Mouse (Mus musculus) limb, embryonic 13.5 days (tissue): ENCODE measurements around the gene Dmrtb1. TPM values are rescaled to one million over a fixed set of nuclear protein-coding genes. Genes with fewer than 3 reads are reported as not detected.

Experiments used
- ATAC-seq: fragments of 200-750 bp; cut with Nextera tagmentation; 2 replicates; pipeline ENCODE4 v1.8.0; 2017; ENCODE audit warnings: low read depth, moderate number of reproducible peaks, moderate TSS enrichment; ENCODE audit not compliant: low FRiP score
- H3K27ac ChIP-seq: fragments of 300-500 bp; sonication (generic); 2 replicates; pipeline ENCODE4 v1.5.1; 2015; ENCODE audit warnings: inconsistent platforms, mild to moderate bottlenecking, moderate library complexity
- H3K27me3 ChIP-seq: fragments of 300-500 bp; sonication (generic); 2 replicates; pipeline ENCODE4 v1.6.1; 2015; ENCODE audit warnings: mild to moderate bottlenecking, inconsistent platforms
- H3K36me3 ChIP-seq: fragments of 300-500 bp; sonication (generic); 2 replicates; pipeline ENCODE4 v1.6.1; 2015; ENCODE audit warnings: inconsistent platforms, mild to moderate bottlenecking, moderate library complexity
- H3K4me1 ChIP-seq: fragments of 300-500 bp; sonication (generic); 2 replicates; pipeline ENCODE4 v1.6.1; 2015; ENCODE audit warnings: inconsistent platforms
- H3K4me2 ChIP-seq: fragments of 300-500 bp; sonication (generic); replicated peaks from 2 replicates; pipeline ENCODE4 v1.6.1; 2015; ENCODE audit warnings: inconsistent platforms, mild to moderate bottlenecking, moderate library complexity
- H3K4me3 ChIP-seq: fragments of 300-500 bp; sonication (generic); 2 replicates; pipeline ENCODE4 v1.5.1; 2015; ENCODE audit warnings: moderate library complexity, mild to moderate bottlenecking, inconsistent platforms
- H3K9ac ChIP-seq: fragments of 300-500 bp; sonication (generic); 2 replicates; pipeline ENCODE4 v1.6.1; 2015; ENCODE audit warnings: mild to moderate bottlenecking, inconsistent platforms
- H3K9me3 ChIP-seq: fragments of 300-500 bp; sonication (generic); 2 replicates; pipeline ENCODE4 v1.6.1; 2016; ENCODE audit warnings: inconsistent platforms
- WGBS: fragments of 180-500 bp; shearing (Covaris S2); methylation state at CpG from one replicate; pipeline ENCODE4 v1.1.7; 2015; 5-methylcytosine and 5-hydroxymethylcytosine counted together
- microRNA-seq: library from miRNA; unstranded; fragments of <30 nt; microRNA quantifications from one replicate; pipeline ENCODE4, GENCODE M21; 2016
- polyA plus RNA-seq: library from polyadenylated mRNA; unstranded; fragments of >200 nt; fragmentation: Nextera tagmentation; extraction: Ambion mirVana; gene quantifications from 2 replicates; pipeline ENCODE4 v1.2.1, GENCODE M21; 2015

Gene Dmrtb1
- polyA plus RNA-seq, 1 experiment from 2014 or later = 0.32 TPM

- Histone ChIP-seq H3K4me1 (peaks cover 63% of the 10 kb centered on the region), H3K27ac (peak overlapping the region; percentile 63), H3K4me2 (no peak overlapping the region), H3K4me3 (no peak overlapping the region), H3K36me3 (no peaks in the 10 kb centered on the region), H3K9me3 (no peaks in the 10 kb centered on the region), H3K27me3 (peaks cover 5% of the 10 kb centered on the region; the same call in 1 of the 2 replicates), H3K9ac (no peak overlapping the region)
- WGBS = 33% methylated on average over 10 of the region's 10 CpGs
- ATAC-seq = no peak; the same call in 1 of the 2 replicates
These were observed 45.7 kb downstream of the Dmrtb1 start for GRCm38 (mm10) chr4:107638303-107638702.

DNA sequence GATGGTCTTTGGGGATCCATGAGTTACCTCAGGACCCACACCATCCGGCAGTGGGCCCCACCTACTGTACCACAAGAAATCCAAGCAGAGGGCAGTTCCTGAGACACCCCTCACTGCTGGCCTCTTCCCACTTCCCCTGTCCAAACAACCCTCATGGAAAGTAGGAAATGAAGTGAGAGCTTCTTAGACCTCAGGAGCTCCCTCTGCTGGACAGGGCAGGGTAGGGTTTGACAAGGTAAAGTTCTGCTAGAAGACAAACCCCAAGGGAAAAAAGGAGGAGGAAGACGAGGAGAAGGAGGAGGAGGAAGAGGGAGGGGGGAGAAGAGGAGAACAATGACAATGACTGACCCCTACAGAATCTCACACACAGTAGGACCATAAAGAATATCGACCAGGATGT lies 46.4 kb downstream of the Dmrtb1 start:
- Histone ChIP-seq H3K4me1 (peaks cover 69% of the 10 kb centered on the region), H3K9ac (no peak overlapping the region), H3K9me3 (no peaks in the 10 kb centered on the region), H3K4me3 (no peak overlapping the region), H3K36me3 (no peaks in the 10 kb centered on the region), H3K27me3 (peaks cover 5% of the 10 kb centered on the region; the same call in 1 of the 2 replicates), H3K27ac (0 out of 2 replicates have a peak overlapping the region, but pooled peaks have one; percentile 63), H3K4me2 (no peak overlapping the region)
- no peak for ATAC-seq
- 60% methylated on average over 3 of the region's 3 CpGs for WGBS

DNA sequence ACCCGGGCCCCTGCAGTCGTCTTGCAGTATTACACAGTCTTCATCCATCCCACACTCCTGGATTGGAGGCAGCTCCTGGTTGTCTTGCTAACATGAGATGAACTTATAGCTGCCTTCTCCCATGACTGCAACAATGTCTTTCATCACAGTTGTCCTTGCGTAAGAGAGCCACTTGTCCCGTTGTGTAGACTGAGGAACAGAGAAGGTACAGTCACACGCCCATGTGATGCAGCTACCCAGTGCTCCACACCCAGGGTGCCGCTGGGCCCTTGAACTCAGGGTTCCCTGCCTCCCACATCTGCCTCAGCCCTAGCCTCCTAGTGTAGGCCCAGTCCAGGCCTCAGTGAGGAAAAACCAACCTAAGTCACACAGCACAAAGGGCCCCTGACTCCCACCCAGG lies 47.9 kb downstream of the Dmrtb1 start:
- no peaks in the 10 kb centered on the region for H3K9me3 ChIP-seq
- peaks cover 73% of the 10 kb centered on the region for H3K4me1 ChIP-seq
- no peak overlapping the region for H3K4me3 ChIP-seq
- H3K9ac ChIP-seq = no peak overlapping the region
- no peaks in the 10 kb centered on the region for H3K36me3 ChIP-seq
- 67% methylated on average over 6 of the region's 6 CpGs for WGBS
- ATAC-seq = no peak
- H3K27ac ChIP-seq = no peak overlapping the region
- peaks cover 5% of the 10 kb centered on the region; the same call in 1 of the 2 replicates for H3K27me3 ChIP-seq
- no peak overlapping the region for H3K4me2 ChIP-seq

DNA sequence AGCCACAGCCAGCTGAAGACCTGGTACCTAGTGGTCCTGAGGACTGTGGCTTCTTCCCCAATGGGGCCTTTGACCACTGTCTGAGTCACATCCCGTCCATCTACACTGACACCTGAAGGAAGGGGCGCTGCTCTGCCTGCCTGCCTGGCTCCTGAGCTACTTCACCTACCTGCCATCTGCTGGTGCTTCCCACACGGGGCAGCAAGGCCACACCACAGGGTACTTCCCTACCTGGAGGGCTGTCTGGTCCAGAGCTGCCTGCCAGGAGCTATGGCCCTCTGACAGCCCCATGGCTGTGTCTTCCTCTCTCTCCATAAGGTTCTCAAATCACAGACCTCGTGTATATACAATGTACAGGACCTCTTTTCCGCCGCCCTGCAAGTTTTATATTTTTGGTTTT lies 49.4 kb downstream of the Dmrtb1 start:
- H3K36me3 ChIP-seq = no peaks in the 10 kb centered on the region
- no peak overlapping the region for H3K27ac ChIP-seq
- WGBS = 55% methylated on average over 6 of the region's 6 CpGs
- no peak for ATAC-seq
- H3K4me1 ChIP-seq = peaks cover 76% of the 10 kb centered on the region
- no peak overlapping the region for H3K9ac ChIP-seq
- no peak overlapping the region for H3K4me3 ChIP-seq
- H3K4me2 ChIP-seq = no peak overlapping the region
- H3K27me3 ChIP-seq = peaks cover 5% of the 10 kb centered on the region; the same call in 1 of the 2 replicates
- H3K9me3 ChIP-seq = no peaks in the 10 kb centered on the region

DNA sequence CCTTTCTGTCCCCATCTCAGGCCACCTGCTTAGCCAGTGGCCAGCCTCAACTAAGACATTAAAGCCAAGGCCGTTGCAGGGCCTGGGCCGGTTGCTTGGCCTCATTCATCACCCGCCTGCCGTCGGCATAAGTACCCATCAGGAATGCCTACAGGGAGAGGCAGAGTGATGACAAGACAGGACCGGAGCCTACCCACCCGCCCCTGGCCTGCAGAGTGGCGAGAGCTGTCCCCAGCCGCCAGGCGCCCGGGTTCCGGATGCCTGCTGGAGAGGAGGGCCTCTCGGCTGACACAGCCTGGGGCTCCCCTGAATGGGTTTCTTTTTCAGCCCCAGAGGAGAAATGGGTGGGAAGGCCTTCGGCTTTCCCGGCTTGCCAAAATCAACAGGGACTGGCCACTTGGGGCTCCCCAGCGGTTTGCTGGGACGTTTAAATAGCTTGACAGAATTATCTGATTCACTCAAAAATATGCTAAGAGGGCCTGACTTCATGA lies 55.1 kb downstream of the Dmrtb1 start:
- Histone ChIP-seq H3K27ac (peak overlapping the region; percentile 52; the same call in 1 of the 2 replicates), H3K4me3 (no peak overlapping the region), H3K4me1 (peaks cover 67% of the 10 kb centered on the region), H3K27me3 (0 out of 2 replicates have a peak, but pooled peaks cover 4% of the 10 kb centered on the region), H3K36me3 (no peaks in the 10 kb centered on the region), H3K9ac (no peak overlapping the region), H3K4me2 (no peak overlapping the region), H3K9me3 (no peaks in the 10 kb centered on the region)
- 47% methylated on average over 17 of the region's 17 CpGs for WGBS
- peak; percentile 63; the same call in 1 of the 2 replicates for ATAC-seq

GRCm38 (mm10) chr4:107628226-107628625 lies 55.8 kb downstream of the Dmrtb1 start:
- 74% methylated on average over 4 of the region's 4 CpGs for WGBS
- no peaks in the 10 kb centered on the region for H3K36me3 ChIP-seq
- 0 out of 2 replicates have a peak, but pooled peaks cover 4% of the 10 kb centered on the region for H3K27me3 ChIP-seq
- no peak overlapping the region for H3K9ac ChIP-seq
- H3K4me3 ChIP-seq = no peak overlapping the region
- no peak overlapping the region; the same call in 1 of the 2 replicates for H3K27ac ChIP-seq
- peaks cover 64% of the 10 kb centered on the region for H3K4me1 ChIP-seq
- H3K4me2 ChIP-seq = no peak overlapping the region
- no peaks in the 10 kb centered on the region for H3K9me3 ChIP-seq
- ATAC-seq = no peak

Small RNA genes lying within 50 kb of the gene (microRNA-seq; reads per million reads assigned to microRNA genes)
- not detected for gene Gm25123

Other genes starting within 250 kb of the Dmrtb1 start
- 10.9 and 12.5 TPM in 2 replicates for gene Glis1, start 249.6 kb downstream of the Dmrtb1 start, polyA plus RNA-seq
- 3.1 and 3.3 TPM in 2 replicates for gene Lrp8, start 118.0 kb upstream of the Dmrtb1 start, polyA plus RNA-seq
- gene Magoh, start 195.5 kb upstream of the Dmrtb1 start, polyA plus RNA-seq = 212 and 216 TPM in 2 replicates
- 148 and 152 TPM in 2 replicates for gene 0610037L13Rik, start 205.6 kb upstream of the Dmrtb1 start, polyA plus RNA-seq
- gene Cpt2, start 239.4 kb upstream of the Dmrtb1 start, polyA plus RNA-seq = 27.1 and 27.4 TPM in 2 replicates